In genomic region chr5:127775749-127776148, GRCm38 (mm10) we compare ENCODE assay signal across 19 mouse cellular contexts.
DNase-seq lines count a peak whose midpoint lies in the region; ATAC-seq and TF ChIP-seq lines count a peak whose summit lies in the region.
"Had no signal": no experiment of that assay in that cellular context is flagged by ENCODE, and none has a peak within 500 bp of the region (broad histone marks: within the 10 kb centered on the region; RNA-seq: fewer than 3 reads in every experiment).

No protein-coding gene starts in this region.

- no peaks in the 10 kb centered on the region for H3K4me1 ChIP-seq in embryonic facial prominence, embryonic 14.5 days (ENCODE audit: control insufficient read depth, insufficient read depth, low read length)
- H3K4me1 ChIP-seq in embryonic facial prominence, embryonic 10.5 days = no peaks in the 10 kb centered on the region
- H3K4me1 ChIP-seq in intestine, embryonic 16.5 days (ENCODE audit: control insufficient read depth, insufficient read depth, low read length) = no peaks in the 10 kb centered on the region
- H3K4me1 ChIP-seq in liver, embryonic 11.5 days (replicated peaks; ENCODE audit: control insufficient read depth, insufficient read depth, low read length) = no peaks in the 10 kb centered on the region
- H3K4me1 ChIP-seq: limb, embryonic 12.5 days; megakaryocyte, embryonic 14.5 days had no signal

- peaks cover 5% of the 10 kb centered on the region; the same call in 1 of the 2 replicates for H3K9me3 ChIP-seq in embryonic facial prominence, embryonic 14.5 days (ENCODE audit: control insufficient read depth, low read length)
- H3K9me3 ChIP-seq in embryonic facial prominence, embryonic 10.5 days = no peaks in the 10 kb centered on the region
- H3K9me3 ChIP-seq in intestine, embryonic 16.5 days (ENCODE audit: control insufficient read depth, low read length) = peaks cover 3% of the 10 kb centered on the region; the same call in 1 of the 2 replicates
- no peaks in the 10 kb centered on the region for H3K9me3 ChIP-seq in liver, embryonic 11.5 days (ENCODE audit: control insufficient read depth, low read length)
- H3K9me3 ChIP-seq: limb, embryonic 12.5 days had no signal

- no peak overlapping the region for H3K4me2 ChIP-seq in embryonic facial prominence, embryonic 14.5 days (ENCODE audit: low read depth, low read length)
- no peak overlapping the region for H3K4me2 ChIP-seq in intestine, embryonic 16.5 days (ENCODE audit: low read depth, low read length)
- H3K4me2 ChIP-seq in liver, embryonic 11.5 days = no peak overlapping the region
- H3K4me2 ChIP-seq: hindbrain, embryonic 14.5 days; limb, embryonic 12.5 days had no signal

- WGBS in embryonic facial prominence, embryonic 14.5 days = 60% methylated on average over 7 of the region's 7 CpGs
- WGBS in embryonic facial prominence, embryonic 10.5 days = 77% methylated on average over 7 of the region's 7 CpGs
- WGBS in intestine, embryonic 16.5 days = 73% methylated on average over 7 of the region's 7 CpGs
- 65% methylated on average over 7 of the region's 7 CpGs for WGBS in liver, embryonic 11.5 days

- intact Hi-C loops in left cerebral cortex, postnatal 36 days (cut with DNase I) = no loop called here

- TF ChIP-seq CTCF in layer of hippocampus, adult 2 months (conservative IDR thresholded peaks at IDR 0.05) = no peak

- no peak overlapping the region for H3K4me3 ChIP-seq in embryonic facial prominence, embryonic 14.5 days (ENCODE audit: low read depth, low read length)
- H3K4me3 ChIP-seq in embryonic facial prominence, embryonic 10.5 days = no peak overlapping the region
- H3K4me3 ChIP-seq in intestine, embryonic 16.5 days (ENCODE audit: low read length) = no peak overlapping the region
- no peak overlapping the region for H3K4me3 ChIP-seq in liver, embryonic 11.5 days (ENCODE audit: low read depth, low read length)
- H3K4me3 ChIP-seq in layer of hippocampus, adult 2 months = no peak overlapping the region
- H3K4me3 ChIP-seq: limb, embryonic 12.5 days; megakaryocyte, embryonic 14.5 days had no signal

- no peak overlapping the region for H3K9ac ChIP-seq in embryonic facial prominence, embryonic 14.5 days (ENCODE audit: low read depth, low read length)
- H3K9ac ChIP-seq in intestine, embryonic 16.5 days (ENCODE audit: low read depth, low read length) = no peak overlapping the region
- H3K9ac ChIP-seq in liver, embryonic 11.5 days (ENCODE audit: low read depth, low read length) = no peak overlapping the region
- H3K9ac ChIP-seq: hindbrain, embryonic 14.5 days; limb, embryonic 12.5 days; liver, embryonic 14.5 days had no signal

- H3K36me3 ChIP-seq in embryonic facial prominence, embryonic 14.5 days (ENCODE audit: control insufficient read depth, insufficient read depth, low read length) = no peaks in the 10 kb centered on the region
- no peaks in the 10 kb centered on the region for H3K36me3 ChIP-seq in embryonic facial prominence, embryonic 10.5 days (replicated peaks)
- H3K36me3 ChIP-seq in intestine, embryonic 16.5 days (ENCODE audit: control insufficient read depth, insufficient read depth, low read length) = no peaks in the 10 kb centered on the region
- no peaks in the 10 kb centered on the region for H3K36me3 ChIP-seq in liver, embryonic 11.5 days (ENCODE audit: control insufficient read depth, insufficient read depth, low read length)
- H3K36me3 ChIP-seq: limb, embryonic 12.5 days had no signal

- 0 out of 2 replicates have a peak, but pooled peaks have one; percentile 47 for ATAC-seq in embryonic facial prominence, embryonic 14.5 days (ENCODE audit: low read depth)
- no peak for ATAC-seq in intestine, embryonic 16.5 days
- no peak for ATAC-seq in liver, embryonic 11.5 days (replicated peaks; ENCODE audit: low FRiP score)
- ATAC-seq: intestine, postnatal 0 days; midbrain, embryonic 16.5 days had no signal

- no peak overlapping the region for H3K27ac ChIP-seq in embryonic facial prominence, embryonic 14.5 days (replicated peaks; ENCODE audit: low read depth, low read length)
- H3K27ac ChIP-seq in embryonic facial prominence, embryonic 10.5 days (replicated peaks) = no peak overlapping the region
- no peak overlapping the region for H3K27ac ChIP-seq in intestine, embryonic 16.5 days (ENCODE audit: low read length)
- no peak overlapping the region for H3K27ac ChIP-seq in liver, embryonic 11.5 days (ENCODE audit: low read depth, low read length)
- H3K27ac ChIP-seq in layer of hippocampus, adult 2 months = no peak overlapping the region
- H3K27ac ChIP-seq: hindbrain, embryonic 14.5 days; limb, embryonic 12.5 days; liver, embryonic 14.5 days had no signal

- DNase-seq in embryonic facial prominence, embryonic 14.5 days (ENCODE audit: low spot score) = peak; percentile 53
- no peak for DNase-seq in embryonic facial prominence, embryonic 10.5 days (ENCODE audit: low spot score)
- peak; percentile 57 for DNase-seq in brain, adult 2 months (ENCODE audit: low read depth, low spot score)
- DNase-seq in left cerebral cortex, postnatal 36 days (ENCODE audit: low spot score in 2 of 2) = peak; percentile 24 to 49
- DNase-seq in lung, postnatal 36 days = peak; percentile 19
- DNase-seq in liver, embryonic 11.5 days (ENCODE audit: low spot score) = no peak
- no peak for DNase-seq in layer of hippocampus, adult 2 months (ENCODE audit: low spot score in 2 of 2)
- DNase-seq: cerebellum, postnatal 25 days; gastrocnemius, postnatal 25 days; kidney, postnatal 10 days; layer of hippocampus, adult 9-11 months; thymus, adult 2 months had no signal

- no peaks in the 10 kb centered on the region for H3K27me3 ChIP-seq in embryonic facial prominence, embryonic 14.5 days (replicated peaks; ENCODE audit: control insufficient read depth, insufficient read depth, low read length)
- H3K27me3 ChIP-seq in embryonic facial prominence, embryonic 10.5 days (replicated peaks; ENCODE audit: low read depth, poor library complexity, severe bottlenecking) = no peaks in the 10 kb centered on the region
- no peaks in the 10 kb centered on the region for H3K27me3 ChIP-seq in intestine, embryonic 16.5 days (replicated peaks; ENCODE audit: control insufficient read depth, insufficient read depth, low read length)
- no peaks in the 10 kb centered on the region for H3K27me3 ChIP-seq in liver, embryonic 11.5 days (replicated peaks; ENCODE audit: control insufficient read depth, insufficient read depth, low read length)
- H3K27me3 ChIP-seq: limb, embryonic 12.5 days; megakaryocyte, embryonic 14.5 days had no signal

Comparison
In these comparisons a context has a peak if more than half of its experiments do, and no peak if none do; other contexts are left out.
1. DNase-seq: peak in embryonic facial prominence, embryonic 14.5 days (single experiment), brain, adult 2 months (single experiment), left cerebral cortex, postnatal 36 days (2 of 2) and lung, postnatal 36 days (single experiment); none in embryonic facial prominence, embryonic 10.5 days (single experiment), liver, embryonic 11.5 days (single experiment) and layer of hippocampus, adult 2 months (0 of 2).